Mouse (Mus musculus) testis, adult 10 weeks (tissue): ENCODE measurements around the gene Il10. TPM values are rescaled to one million over a fixed set of nuclear protein-coding genes. Genes with fewer than 3 reads are reported as not detected.

Experiments
- polyA plus RNA-seq: library from polyadenylated mRNA; stranded (reverse); fragments of 350-450 nt; fragmentation: Illumina TruSeq; extraction: RNeasy Lipid Tissue Mini Kit (QIAGEN cat#74804); gene quantifications from one replicate; pipeline ENCODE4 v1.2.3, GENCODE M21; 2014; ENCODE audit warnings: low read depth, low replicate concordance

The Il10 gene
- polyA plus RNA-seq: not detected

DNA sequence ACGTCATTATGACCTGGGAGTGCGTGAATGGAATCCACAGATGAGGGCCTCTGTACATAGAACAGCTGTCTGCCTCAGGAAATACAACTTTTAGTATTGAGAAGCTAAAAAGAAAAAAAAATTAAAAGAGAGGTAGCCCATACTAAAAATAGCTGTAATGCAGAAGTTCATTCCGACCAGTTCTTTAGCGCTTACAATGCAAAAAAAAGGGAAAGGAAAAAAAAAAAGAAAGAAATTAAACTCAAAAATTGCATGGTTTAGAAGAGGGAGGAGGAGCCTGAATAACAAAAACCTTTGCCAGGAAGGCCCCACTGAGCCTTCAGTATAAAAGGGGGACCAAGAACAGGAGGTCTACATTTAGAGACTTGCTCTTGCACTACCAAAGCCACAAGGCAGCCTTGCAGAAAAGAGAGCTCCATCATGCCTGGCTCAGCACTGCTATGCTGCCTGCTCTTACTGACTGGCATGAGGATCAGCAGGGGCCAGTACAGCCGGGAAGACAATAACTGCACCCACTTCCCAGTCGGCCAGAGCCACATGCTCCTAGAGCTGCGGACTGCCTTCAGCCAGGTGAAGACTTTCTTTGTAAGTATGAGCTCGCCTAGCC lies at the start of gene Il10:
TSS of gene Il10 (plus strand) at position 354 of the 607 bp plus-strand sequence.

Other genes with a start within 250 kb of the Il10 start
- gene Fcamr, start 218.9 kb upstream of the Il10 start, polyA plus RNA-seq: not detected
- 0.36 TPM for gene Pigr, start 193.2 kb upstream of the Il10 start, polyA plus RNA-seq
- gene Fcmr, start 154.2 kb upstream of the Il10 start, polyA plus RNA-seq: 2.9 TPM
- not detected for gene Il24, start 132.4 kb upstream of the Il10 start, polyA plus RNA-seq
- not detected for gene Il20, start 108.4 kb upstream of the Il10 start, polyA plus RNA-seq
- not detected for gene Il19, start 79.7 kb upstream of the Il10 start, polyA plus RNA-seq
- 6.3 TPM for gene Mapkapk2, start 78.0 kb downstream of the Il10 start, polyA plus RNA-seq
- 62.9 TPM for gene Dyrk3, start 118.5 kb downstream of the Il10 start, polyA plus RNA-seq
- gene Eif2d, start 133.3 kb downstream of the Il10 start, polyA plus RNA-seq: 12.0 TPM
- 1.4 TPM for gene Rassf5, start 225.4 kb downstream of the Il10 start, polyA plus RNA-seq